Mouse (Mus musculus): ENCODE data around the gene Rpl10.

- no peak for TF ChIP-seq CTCF (IDR thresholded peaks at IDR 0.05; ENCODE audit: insufficient read depth, low read depth, low read length)
- peak; percentile 56 for TF ChIP-seq POLR2A (IDR thresholded peaks at IDR 0.05; ENCODE audit: insufficient read depth, low read depth, low read length)
Observed at GRCm38 (mm10) chrX:74246213-74246681, 24.4 kb upstream of the Rpl10 start.
